8 mouse cellular contexts compared by ENCODE assay signal in the genomic region with DNA sequence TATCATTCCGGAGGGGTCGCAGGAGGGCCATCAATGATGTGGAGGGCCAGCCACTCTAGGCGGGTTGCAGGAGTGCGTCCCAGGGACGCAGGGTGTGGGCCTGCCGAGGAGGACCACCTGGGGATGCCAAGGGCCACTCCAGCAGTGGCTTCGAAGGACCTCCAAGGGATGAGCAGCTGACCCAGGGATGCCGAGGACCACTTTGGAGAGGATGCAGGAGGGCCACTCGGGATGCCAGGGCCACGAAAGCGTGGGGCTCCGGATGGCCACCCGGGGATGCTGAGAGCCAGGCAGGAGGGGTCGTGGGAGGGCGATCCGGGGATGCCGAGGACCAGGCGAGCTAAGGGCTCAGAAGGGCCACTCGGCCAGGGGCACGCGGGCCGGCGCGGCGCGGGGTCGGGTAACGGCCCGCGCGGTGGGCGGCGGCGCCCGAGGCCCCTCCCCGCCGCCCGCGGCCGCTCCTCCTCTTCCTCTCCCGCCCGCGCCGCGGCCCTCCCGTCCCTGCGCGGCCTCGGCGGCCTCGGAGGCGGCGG. TPM values are rescaled to one million over a fixed set of nuclear protein-coding genes. Genes with fewer than 3 reads are reported as not detected.
DNase-seq lines count a peak whose midpoint lies in the region; ATAC-seq lines count a peak whose summit lies in the region.

A gene (plus strand): TSS at position 530 of the 533 bp plus-strand sequence.

- no peaks in the 10 kb centered on the region for H3K27me3 ChIP-seq in forebrain, embryonic 14.5 days (replicated peaks; ENCODE audit: control insufficient read depth, insufficient read depth, low read length)

- no peak for DNase-seq in frontal cortex, postnatal 14 days (ENCODE audit: low spot score in 2 of 2)
- peak; percentile 56 for DNase-seq in cerebellum, adult 11 months
- DNase-seq in forebrain, embryonic 14.5 days (ENCODE audit: low spot score), result peak; percentile 76
- peak; percentile 60 to 67 for DNase-seq in heart, postnatal 36 days
- peak; percentile 53 to 64 for DNase-seq in layer of hippocampus, postnatal 10 days (ENCODE audit: low spot score in 2 of 2)
- peak; percentile 50 for DNase-seq in lung, postnatal 14 days
- DNase-seq in right cerebral cortex, postnatal 4 days, result peak; percentile 62

- ATAC-seq in frontal cortex, adult (ENCODE audit: low TSS enrichment), result peak; percentile 51; the same call in 1 of the 2 replicates
- peak; percentile 79 for ATAC-seq in forebrain, embryonic 14.5 days

- intact Hi-C loops in heart, postnatal 36 days (cut with DNase I), result no loop called here

- H3K9me3 ChIP-seq in forebrain, embryonic 14.5 days (replicated peaks; ENCODE audit: control insufficient read depth, low read length), result no peaks in the 10 kb centered on the region

- peak within 1 kb of the TSS; percentile 98 for H3K9ac ChIP-seq in forebrain, embryonic 14.5 days (ENCODE audit: low read length)

- H3K36me3 ChIP-seq in forebrain, embryonic 14.5 days (ENCODE audit: control insufficient read depth, insufficient read depth, low read length), result 0 out of 2 replicates have a peak, but pooled peaks cover under 1% of the 10 kb centered on the region

- peak within 1 kb of the TSS; percentile 93 for H3K4me2 ChIP-seq in forebrain, embryonic 14.5 days (ENCODE audit: low read length)

- peak within 1 kb of the TSS; percentile 93 for H3K4me3 ChIP-seq in forebrain, embryonic 14.5 days (ENCODE audit: low read depth, low read length)

- H3K4me1 ChIP-seq in forebrain, embryonic 14.5 days (ENCODE audit: control insufficient read depth, insufficient read depth, low read length), result peaks cover 16% of the 10 kb centered on the region

- under 1% methylated on average over 31 of the region's 53 CpGs for WGBS in forebrain, embryonic 14.5 days

- peak within 1 kb of the TSS; percentile 80 for H3K27ac ChIP-seq in forebrain, embryonic 14.5 days (ENCODE audit: low read depth, low read length)

RNA-seq across cellular contexts. Expression of the gene that starts here (rescaled TPM):
- 16.6 and 18.7 TPM in 2 replicates for polyA plus RNA-seq in forebrain, embryonic 14.5 days (2014; fragmentation: Nextera tagmentation; extraction: Ambion mirVana)
- total RNA-seq in heart, postnatal 36 days (2021), result 10 to 100 TPM; 48.7 to 56.4 TPM
- total RNA-seq in layer of hippocampus, postnatal 10 days (2021), result 10 to 100 TPM; 87.3 to 89.5 TPM

Comparison
In these comparisons a context has a peak if more than half of its experiments do, and no peak if none do; other contexts are left out.
1. DNase-seq: peak in cerebellum, adult 11 months (single experiment), forebrain, embryonic 14.5 days (single experiment), heart, postnatal 36 days (2 of 2), layer of hippocampus, postnatal 10 days (2 of 2), lung, postnatal 14 days (single experiment) and right cerebral cortex, postnatal 4 days (single experiment); none in frontal cortex, postnatal 14 days (0 of 2).